Mouse (Mus musculus): ENCODE measurements around the gene Plin4. TPM values are rescaled to one million over a fixed set of nuclear protein-coding genes. Genes with fewer than 3 reads are reported as not detected.
"Not testable (repeated sequence)": the region's sequence is repeated elsewhere in the genome, so short reads cannot be mapped to it uniquely, and the experiment has no call there.

The Plin4 gene
- polyA plus RNA-seq, 1 experiment from 2014 or later, result 0.03 TPM

DNA sequence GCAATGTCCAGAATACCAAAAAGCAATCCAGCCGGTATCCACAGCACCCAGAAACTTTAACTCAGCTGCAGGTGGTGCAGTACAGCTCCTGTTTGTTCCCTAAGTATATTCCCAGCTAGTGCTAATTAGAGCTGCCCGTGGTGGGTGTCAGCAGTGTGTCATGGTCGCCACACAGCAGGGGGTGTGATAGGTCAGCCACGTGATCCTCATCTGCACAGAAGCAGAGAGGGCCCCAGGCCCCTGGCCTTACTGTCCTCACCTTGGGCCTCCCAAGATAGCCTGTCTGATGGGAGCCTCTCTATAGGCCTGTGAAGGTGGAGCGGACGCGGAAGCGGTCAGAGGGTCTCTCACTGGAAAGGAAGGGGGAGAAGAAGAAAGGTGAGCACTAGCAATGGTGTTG, 11.4 kb downstream of the Plin4 start:
- WGBS, result 90% methylated on average over 8 of the region's 8 CpGs
- no peak overlapping the region for H3K4me2 ChIP-seq

DNA sequence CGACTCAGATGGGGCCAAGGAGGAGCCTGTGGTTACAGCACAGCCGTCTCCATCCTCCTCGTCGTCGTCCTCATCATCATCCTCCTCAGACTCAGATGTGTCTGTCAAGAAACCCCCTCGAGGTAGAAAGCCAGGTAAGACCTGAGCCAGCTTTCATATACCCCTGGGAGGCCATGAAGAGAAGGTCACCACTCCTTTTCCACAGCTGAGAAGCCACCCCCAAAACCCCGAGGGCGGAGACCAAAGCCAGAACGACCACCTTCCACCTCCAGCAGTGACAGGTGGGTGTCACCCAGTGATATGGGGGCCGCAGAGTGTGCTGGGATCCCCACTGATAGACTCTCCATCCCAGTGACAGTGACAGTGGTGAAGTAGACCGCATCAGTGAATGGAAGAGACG, 12.7 kb downstream of the Plin4 start:
- Histone ChIP-seq H3K9me3 (no peaks in the 10 kb centered on the region), H3K36me3 (peaks cover 83% of the 10 kb centered on the region), H3K4me3 (no peak overlapping the region), H3K4me1 (no peaks in the 10 kb centered on the region), H3K9ac (no peak overlapping the region), H3K4me2 (no peak overlapping the region), H3K27ac (no peak overlapping the region), H3K27me3 (no peaks in the 10 kb centered on the region)
- ATAC-seq (ENCODE audit: insufficient number of reproducible peaks, low FRiP score, low TSS enrichment, low read depth), result no peak
- WGBS, result 87% methylated on average over 12 of the region's 12 CpGs

More for the DNA sequence above, 11.4 kb downstream of the Plin4 start:
- Histone ChIP-seq H3K4me1 (no peaks in the 10 kb centered on the region), H3K27ac (no peak overlapping the region), H3K36me3 (peaks cover 91% of the 10 kb centered on the region), H3K9me3 (no peaks in the 10 kb centered on the region), H3K4me3 (no peak overlapping the region), H3K27me3 (no peaks in the 10 kb centered on the region), H3K9ac (no peak overlapping the region)
- ATAC-seq (ENCODE audit: insufficient number of reproducible peaks, low FRiP score, low TSS enrichment, low read depth), result no peak

DNA sequence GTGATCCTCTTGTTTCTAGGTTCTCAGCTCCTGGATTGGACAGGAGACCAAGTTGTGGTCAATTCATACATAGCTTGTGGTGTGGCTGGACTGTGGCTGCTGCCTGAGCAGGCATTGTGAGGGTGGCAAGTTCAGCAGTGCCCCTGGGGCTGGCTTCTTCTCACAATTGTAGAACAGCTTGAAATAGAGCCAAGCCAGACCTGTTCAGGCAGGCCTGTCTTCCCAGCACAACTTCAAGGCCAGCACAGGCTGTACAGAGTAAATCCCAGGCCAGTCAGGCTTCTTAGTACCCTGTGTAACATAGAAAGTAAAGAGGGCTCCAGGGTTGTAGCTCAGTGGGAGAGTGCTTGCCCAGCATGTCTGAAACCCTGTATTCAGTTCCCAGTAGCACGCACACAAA, 16.8 kb downstream of the Plin4 start:
- Histone ChIP-seq H3K4me3 (no peak overlapping the region), H3K27ac (no peak overlapping the region), H3K9ac (no peak overlapping the region), H3K4me2 (no peak overlapping the region), H3K9me3 (no peaks in the 10 kb centered on the region), H3K36me3 (peaks cover 72% of the 10 kb centered on the region), H3K4me1 (no peaks in the 10 kb centered on the region), H3K27me3 (no peaks in the 10 kb centered on the region)
- no peak for ATAC-seq (ENCODE audit: insufficient number of reproducible peaks, low FRiP score, low TSS enrichment, low read depth)
- 77% methylated on average over 1 of the region's 1 CpGs for WGBS

GRCm38 (mm10) chr17:56092312-56092711, 17.3 kb downstream of the Plin4 start:
- no peaks in the 10 kb centered on the region for H3K4me1 ChIP-seq

DNA sequence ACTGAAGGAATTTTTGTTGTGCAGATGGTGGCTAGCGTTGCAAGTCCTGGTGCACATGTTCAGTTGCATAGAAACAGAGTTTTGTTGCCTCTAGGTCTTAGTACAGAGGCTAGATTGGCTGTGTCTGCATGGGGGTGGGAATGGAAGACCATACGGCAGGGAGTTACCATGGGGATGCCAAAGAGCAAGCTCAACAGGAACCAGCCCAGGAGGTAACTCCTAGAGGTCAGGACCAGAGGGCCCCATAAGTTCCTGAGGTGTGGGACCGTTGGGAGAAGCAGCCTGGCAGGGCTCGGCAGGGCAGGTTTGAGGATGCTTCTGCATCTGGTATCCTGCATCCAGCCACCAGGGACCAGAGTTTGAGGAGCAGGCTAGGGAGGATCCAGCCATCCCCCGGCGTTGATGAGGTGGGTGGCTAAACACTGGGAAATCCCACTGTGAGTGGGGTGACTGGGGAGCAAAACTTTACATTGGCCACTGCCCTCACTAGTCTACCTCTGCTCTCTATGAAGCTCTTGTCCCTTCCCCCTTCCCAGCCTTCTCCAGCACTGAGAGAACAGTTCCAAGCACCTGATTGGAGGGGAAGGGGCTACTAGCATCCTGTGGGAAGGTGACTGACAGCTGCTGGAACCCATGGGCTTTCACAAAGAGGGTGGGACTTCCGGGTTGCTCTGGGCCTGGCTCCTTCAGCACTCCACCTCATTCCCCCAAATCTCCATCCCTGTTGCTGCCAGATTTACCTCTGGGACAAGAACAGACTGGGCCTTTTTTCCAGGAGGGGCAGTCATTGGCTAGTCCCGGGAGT, 28.6 kb downstream of the Plin4 start:
- peaks cover 26% of the 10 kb centered on the region for H3K4me1 ChIP-seq
- 6% methylated on average over 8 of the region's 8 CpGs for WGBS
- no peak for ATAC-seq (ENCODE audit: insufficient number of reproducible peaks, low FRiP score, low TSS enrichment, low read depth)
- no peaks in the 10 kb centered on the region for H3K9me3 ChIP-seq
- H3K27ac ChIP-seq, result no peak overlapping the region
- H3K36me3 ChIP-seq, result peaks cover 34% of the 10 kb centered on the region
- no peaks in the 10 kb centered on the region for H3K27me3 ChIP-seq
- peak overlapping the region; percentile 85 for H3K4me3 ChIP-seq
- H3K9ac ChIP-seq, result peak overlapping the region; percentile 94
- H3K4me2 ChIP-seq, result peak overlapping the region; percentile 96

More at GRCm38 (mm10) chr17:56092312-56092711, 17.3 kb downstream of the Plin4 start:
- Histone ChIP-seq H3K36me3 (peaks cover 68% of the 10 kb centered on the region), H3K4me3 (no peak overlapping the region), H3K9me3 (no peaks in the 10 kb centered on the region), H3K4me2 (no peak overlapping the region), H3K27ac (no peak overlapping the region), H3K27me3 (no peaks in the 10 kb centered on the region), H3K9ac (no peak overlapping the region)
- WGBS, result 94% methylated on average over 1 of the region's 1 CpGs
- ATAC-seq (ENCODE audit: insufficient number of reproducible peaks, low FRiP score, low TSS enrichment, low read depth), result no peak

- Histone ChIP-seq H3K4me1 (peaks cover 31% of the 10 kb centered on the region), H3K9ac (peak overlapping the region; percentile 94), H3K9me3 (no peaks in the 10 kb centered on the region), H3K27ac (peak overlapping the region; percentile 74), H3K4me2 (peak overlapping the region; percentile 96), H3K27me3 (no peaks in the 10 kb centered on the region), H3K4me3 (peak overlapping the region; percentile 85), H3K36me3 (peaks cover 27% of the 10 kb centered on the region)
- ATAC-seq (ENCODE audit: insufficient number of reproducible peaks, low FRiP score, low TSS enrichment, low read depth), result no peak
- 3% methylated on average over 11 of the region's 11 CpGs for WGBS
Measured at GRCm38 (mm10) chr17:56079921-56080320, 29.7 kb downstream of the Plin4 start.

DNA sequence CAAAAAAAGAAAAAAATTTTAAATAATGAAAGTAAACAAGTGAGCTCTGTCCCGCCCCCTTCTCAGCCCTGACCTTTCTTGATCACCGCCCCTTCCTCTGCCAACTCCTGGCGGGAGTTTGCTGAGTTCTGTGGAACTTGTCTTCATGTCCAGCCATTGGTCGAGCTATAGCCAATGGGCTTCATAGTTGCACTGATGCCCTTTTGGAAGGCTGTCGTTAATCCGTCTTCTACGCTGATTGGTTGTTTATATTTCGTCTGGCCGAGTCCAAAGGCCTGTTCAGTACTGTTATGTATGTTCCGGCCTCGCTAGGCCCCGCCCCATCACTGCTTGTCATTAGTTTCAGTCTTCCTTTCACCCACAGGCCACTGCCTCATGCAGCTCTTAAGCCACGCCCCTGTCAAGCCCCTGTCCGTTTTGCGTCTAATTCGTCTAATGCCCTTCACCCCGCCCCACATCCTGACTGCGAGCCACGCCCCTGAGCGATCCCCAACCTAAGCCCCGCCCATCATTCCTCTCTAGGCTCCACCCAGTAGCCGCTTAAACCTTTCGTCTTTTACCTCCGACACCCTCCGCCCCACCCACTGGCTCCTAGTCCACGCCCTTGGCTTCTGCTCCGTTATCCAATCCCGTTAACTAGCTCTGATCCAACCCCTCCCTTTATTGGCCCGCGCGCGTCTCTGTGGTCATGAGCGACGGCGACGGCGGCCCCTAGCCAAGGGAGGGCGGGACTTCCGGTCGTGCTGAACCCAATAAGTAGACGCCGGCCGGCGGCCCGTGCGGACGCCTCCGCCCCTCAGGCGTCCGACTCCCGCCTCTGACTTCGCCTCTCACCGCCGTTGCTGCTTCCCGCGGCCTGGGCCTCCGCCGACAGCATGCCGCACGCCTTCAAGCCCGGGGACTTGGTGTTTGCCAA, 30.5 kb downstream of the Plin4 start, which contains the start of gene Hdgfl2:
Gene Hdgfl2, plus strand, starts transcription at position 755 of the 916 bp plus-strand sequence.
- Histone ChIP-seq H3K4me2 (peak within 1 kb of the TSS; percentile 96), H3K27ac (peak within 1 kb of the TSS; percentile 74), H3K9me3 (no peaks in the 10 kb centered on the region), H3K9ac (peak within 1 kb of the TSS; percentile 94), H3K4me1 (peaks cover 34% of the 10 kb centered on the region), H3K36me3 (peaks cover 21% of the 10 kb centered on the region), H3K27me3 (no peaks in the 10 kb centered on the region), H3K4me3 (peak within 1 kb of the TSS; percentile 85)
- under 1% methylated on average over 61 of the region's 61 CpGs for WGBS
- peak; percentile 96 for ATAC-seq (ENCODE audit: insufficient number of reproducible peaks, low FRiP score, low TSS enrichment, low read depth)

DNA sequence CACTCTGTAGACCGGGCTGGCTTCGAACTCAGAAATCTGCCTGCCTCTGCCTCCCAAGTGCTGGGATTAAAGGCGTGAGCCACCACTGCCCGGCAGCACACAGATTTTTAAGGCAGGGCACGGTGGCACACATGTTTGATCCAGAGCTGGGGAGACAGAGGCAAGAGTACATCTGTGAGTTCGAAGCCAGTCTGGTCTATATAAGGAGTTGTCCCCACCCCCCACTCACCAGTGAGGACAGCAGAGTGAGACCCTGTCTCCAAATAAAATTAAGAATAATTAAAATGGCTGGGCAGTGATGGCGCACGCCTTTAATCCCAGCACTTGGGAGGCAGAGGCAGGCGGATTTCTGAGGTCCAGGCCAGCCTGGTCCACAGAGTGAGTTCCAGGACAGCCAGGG, 31.2 kb downstream of the Plin4 start:
- not testable (repeated sequence) for H3K9me3 ChIP-seq; H3K27me3 ChIP-seq; H3K9ac ChIP-seq; ATAC-seq (ENCODE audit: insufficient number of reproducible peaks, low FRiP score, low TSS enrichment, low read depth)
- Histone ChIP-seq H3K4me1 (peaks cover 40% of the 10 kb centered on the region), H3K4me2 (peak overlapping the region; percentile 36), H3K27ac (peak overlapping the region; percentile 39; the same call in 1 of the 2 replicates), H3K36me3 (peaks cover 16% of the 10 kb centered on the region), H3K4me3 (peak overlapping the region; percentile 85)
- WGBS, result 64% methylated on average over 9 of the region's 9 CpGs

GRCm38 (mm10) chr17:56077523-56077922, 32.1 kb downstream of the Plin4 start:
- H3K9ac ChIP-seq, result no peak overlapping the region
- no peak overlapping the region for H3K27ac ChIP-seq
- H3K36me3 ChIP-seq, result peaks cover 14% of the 10 kb centered on the region
- H3K4me3 ChIP-seq, result no peak overlapping the region
- no peaks in the 10 kb centered on the region for H3K27me3 ChIP-seq
- H3K4me2 ChIP-seq, result no peak overlapping the region
- H3K9me3 ChIP-seq, result no peaks in the 10 kb centered on the region
- WGBS, result 87% methylated on average over 5 of the region's 5 CpGs
- peaks cover 42% of the 10 kb centered on the region for H3K4me1 ChIP-seq
- no peak for ATAC-seq (ENCODE audit: insufficient number of reproducible peaks, low FRiP score, low TSS enrichment, low read depth)

- peak; percentile 17 for ATAC-seq (ENCODE audit: insufficient number of reproducible peaks, low FRiP score, low TSS enrichment, low read depth)
- WGBS, result under 1% methylated on average over 35 of the region's 35 CpGs
- peaks cover 16% of the 10 kb centered on the region for H3K4me1 ChIP-seq
- peak within 1 kb of the TSS; percentile 69 for H3K4me2 ChIP-seq
- no peaks in the 10 kb centered on the region for H3K9me3 ChIP-seq
- H3K36me3 ChIP-seq, result peaks cover 34% of the 10 kb centered on the region
- H3K9ac ChIP-seq, result peak within 1 kb of the TSS; percentile 67
- peak within 1 kb of the TSS; percentile 83 for H3K4me3 ChIP-seq
- peak within 1 kb of the TSS; percentile 97 for H3K27ac ChIP-seq
- H3K27me3 ChIP-seq, result no peaks in the 10 kb centered on the region
Measured at GRCm38 (mm10) chr17:56074827-56075208, 34.8 kb downstream of the Plin4 start, which contains the start of gene Ubxn6. Gene Ubxn6, minus strand, starts transcription at chr17:56075028.

GRCm38 (mm10) chr17:56074097-56074826, 35.3 kb downstream of the Plin4 start:
- H3K9me3 ChIP-seq, result no peaks in the 10 kb centered on the region
- peak overlapping the region; percentile 67; the same call in 1 of the 2 replicates for H3K9ac ChIP-seq
- H3K4me1 ChIP-seq, result peaks cover 16% of the 10 kb centered on the region
- peak overlapping the region; percentile 69 for H3K4me2 ChIP-seq
- peak overlapping the region; percentile 97 for H3K27ac ChIP-seq
- WGBS, result 8% methylated on average over 22 of the region's 22 CpGs
- peaks cover 39% of the 10 kb centered on the region for H3K36me3 ChIP-seq
- H3K27me3 ChIP-seq, result no peaks in the 10 kb centered on the region
- peak overlapping the region; percentile 83 for H3K4me3 ChIP-seq
- ATAC-seq (ENCODE audit: insufficient number of reproducible peaks, low FRiP score, low TSS enrichment, low read depth), result peak; percentile 32; the same call in 1 of the 2 replicates
